Mouse (Mus musculus) T-helper 2 cell (primary cell): ENCODE results near the gene Ptpn23.
"Not testable (repeated sequence)": the region's sequence is repeated elsewhere in the genome, so short reads cannot be mapped to it uniquely, and the experiment has no call there.

Experiments
- in situ Hi-C: fragments of 300-600 bp; cut with MboI, MseI; formaldehyde crosslinking; loops from one replicate; pipeline ENCODE4 v1.15.1; 2025; ENCODE audit warnings: high pct_unique_total_duplicates

The Ptpn23 gene

GRCm38 (mm10) chr9:110384369-110384929 lies 23.6 kb downstream of the Ptpn23 start:
- in situ Hi-C loops = no loop called here

GRCm38 (mm10) chr9:110381292-110381691 lies 26.7 kb downstream of the Ptpn23 start:
- in situ Hi-C loops = no loop called here

- in situ Hi-C loops = no loop called here
Measured at GRCm38 (mm10) chr9:110380662-110381061, 27.4 kb downstream of the Ptpn23 start.

- in situ Hi-C loops = no loop called here
Measured at GRCm38 (mm10) chr9:110379361-110379760, 28.7 kb downstream of the Ptpn23 start.

- in situ Hi-C loops = not testable (repeated sequence)
Measured at GRCm38 (mm10) chr9:110377655-110378054, 30.4 kb downstream of the Ptpn23 start.

- in situ Hi-C loops = no loop called here
Measured at GRCm38 (mm10) chr9:110375668-110376067, 32.3 kb downstream of the Ptpn23 start.

- in situ Hi-C loops = no loop called here
Measured at GRCm38 (mm10) chr9:110373871-110374270, 34.1 kb downstream of the Ptpn23 start.

GRCm38 (mm10) chr9:110369860-110370259 lies 38.2 kb downstream of the Ptpn23 start:
- in situ Hi-C loops = no loop called here

GRCm38 (mm10) chr9:110366746-110367145 lies 41.3 kb downstream of the Ptpn23 start:
- in situ Hi-C loops = no loop called here

GRCm38 (mm10) chr9:110362337-110362736 lies 45.7 kb downstream of the Ptpn23 start:
- in situ Hi-C loops = no loop called here

- in situ Hi-C loops = no loop called here
Measured at GRCm38 (mm10) chr9:110361299-110361698, 46.7 kb downstream of the Ptpn23 start.

GRCm38 (mm10) chr9:110358341-110358740 lies 49.7 kb downstream of the Ptpn23 start:
- in situ Hi-C loops = no loop called here

- in situ Hi-C loops = no loop called here
Measured at GRCm38 (mm10) chr9:110351932-110352632, 55.9 kb downstream of the Ptpn23 start.

GRCm38 (mm10) chr9:110351350-110351749 lies 56.7 kb downstream of the Ptpn23 start:
- in situ Hi-C loops = no loop called here

- in situ Hi-C loops = no loop called here
Measured at GRCm38 (mm10) chr9:110350612-110351011, 57.4 kb downstream of the Ptpn23 start.

GRCm38 (mm10) chr9:110350188-110350587 lies 57.8 kb downstream of the Ptpn23 start:
- in situ Hi-C loops = no loop called here

GRCm38 (mm10) chr9:110348899-110349298 lies 59.1 kb downstream of the Ptpn23 start:
- in situ Hi-C loops = no loop called here

GRCm38 (mm10) chr9:110345057-110345739 lies 62.8 kb downstream of the Ptpn23 start:
- in situ Hi-C loops = no loop called here

GRCm38 (mm10) chr9:110343805-110344204 lies 64.2 kb downstream of the Ptpn23 start:
- in situ Hi-C loops = no loop called here

- in situ Hi-C loops = no loop called here
Measured at GRCm38 (mm10) chr9:110342008-110342407, 66.0 kb downstream of the Ptpn23 start.

GRCm38 (mm10) chr9:110340037-110340750 lies 67.8 kb downstream of the Ptpn23 start:
- in situ Hi-C loops = no loop called here
